Mouse (Mus musculus): ENCODE results near the gene Cabp7. TPM values are rescaled to one million over a fixed set of nuclear protein-coding genes. Genes with fewer than 3 reads are reported as not detected.

The Cabp7 gene
- 100 to 1,000 TPM; 253 to 297 (median 281) TPM for total RNA-seq (2022)

- no peak for DNase-seq (ENCODE audit: low spot score in 2 of 2)
Measured at GRCm38 (mm10) chr11:4746733-4747132, at the start of gene Cabp7. Gene Cabp7 (minus strand): TSS chr11:4746778.

- no peak for DNase-seq (ENCODE audit: low spot score in 2 of 2)
Measured at GRCm38 (mm10) chr11:4793006-4793405, 46.4 kb upstream of the Cabp7 start.

- no peak for DNase-seq (ENCODE audit: low spot score in 2 of 2)
Measured at GRCm38 (mm10) chr11:4791549-4791948, 45.0 kb upstream of the Cabp7 start.

- DNase-seq (ENCODE audit: low spot score in 2 of 2): no peak
Measured at GRCm38 (mm10) chr11:4789691-4790090, 43.1 kb upstream of the Cabp7 start.

- DNase-seq (ENCODE audit: low spot score in 2 of 2): no peak
Measured at GRCm38 (mm10) chr11:4784629-4785142, 38.1 kb upstream of the Cabp7 start.

GRCm38 (mm10) chr11:4783116-4783515 is 36.5 kb upstream of the Cabp7 start:
- DNase-seq (ENCODE audit: low spot score in 2 of 2): no peak

GRCm38 (mm10) chr11:4780927-4781326 is 34.3 kb upstream of the Cabp7 start:
- DNase-seq (ENCODE audit: low spot score in 2 of 2): no peak

- peak in 1 of 2 experiments; percentile 71 for DNase-seq (ENCODE audit: low spot score in 2 of 2)
Measured at GRCm38 (mm10) chr11:4772925-4773324, 26.3 kb upstream of the Cabp7 start.

- no peak for DNase-seq (ENCODE audit: low spot score in 2 of 2)
Measured at GRCm38 (mm10) chr11:4771756-4772155, 25.2 kb upstream of the Cabp7 start.

GRCm38 (mm10) chr11:4769881-4770280 is 23.3 kb upstream of the Cabp7 start:
- DNase-seq (ENCODE audit: low spot score in 2 of 2): no peak

GRCm38 (mm10) chr11:4769293-4769692 is 22.7 kb upstream of the Cabp7 start:
- peak in 1 of 2 experiments; percentile 38 for DNase-seq (ENCODE audit: low spot score in 2 of 2)

GRCm38 (mm10) chr11:4768399-4768798 is 21.8 kb upstream of the Cabp7 start:
- no peak for DNase-seq (ENCODE audit: low spot score in 2 of 2)

- DNase-seq (ENCODE audit: low spot score in 2 of 2): no peak
Measured at GRCm38 (mm10) chr11:4764476-4764875, 17.9 kb upstream of the Cabp7 start.

- no peak for DNase-seq (ENCODE audit: low spot score in 2 of 2)
Measured at GRCm38 (mm10) chr11:4763631-4764030, 17.1 kb upstream of the Cabp7 start.

- DNase-seq (ENCODE audit: low spot score in 2 of 2): no peak
Measured at GRCm38 (mm10) chr11:4762511-4762910, 15.9 kb upstream of the Cabp7 start.

- DNase-seq (ENCODE audit: low spot score in 2 of 2): no peak
Measured at GRCm38 (mm10) chr11:4761991-4762390, 15.4 kb upstream of the Cabp7 start.

- no peak for DNase-seq (ENCODE audit: low spot score in 2 of 2)
Measured at GRCm38 (mm10) chr11:4760438-4760837, 13.9 kb upstream of the Cabp7 start.

- no peak for DNase-seq (ENCODE audit: low spot score in 2 of 2)
Measured at GRCm38 (mm10) chr11:4757789-4758158, 11.2 kb upstream of the Cabp7 start.

- no peak for DNase-seq (ENCODE audit: low spot score in 2 of 2)
Measured at GRCm38 (mm10) chr11:4756984-4757788, 10.6 kb upstream of the Cabp7 start.

- DNase-seq (ENCODE audit: low spot score in 2 of 2): no peak
Measured at GRCm38 (mm10) chr11:4756460-4756859, 9.9 kb upstream of the Cabp7 start.

- DNase-seq (ENCODE audit: low spot score in 2 of 2): no peak
Measured at GRCm38 (mm10) chr11:4754867-4755266, 8.3 kb upstream of the Cabp7 start.

- no peak for DNase-seq (ENCODE audit: low spot score in 2 of 2)
Measured at GRCm38 (mm10) chr11:4754036-4754435, 7.5 kb upstream of the Cabp7 start.

- DNase-seq (ENCODE audit: low spot score in 2 of 2): no peak
Measured at GRCm38 (mm10) chr11:4752836-4753235, 6.3 kb upstream of the Cabp7 start.
